Mouse (Mus musculus) MEL (cell line): ENCODE data around the gene Tfam.

Experiments used
- CHD2 ChIP-seq: IDR thresholded peaks from 2 replicates; pipeline ENCODE4 v1.6.1; 2011; ENCODE audit warnings: low read length, improper control_type of control experiment
- CTCF ChIP-seq, 3 experiments: IDR thresholded peaks in 2 of 3; conservative IDR thresholded peaks in 1 of 3; 2 replicates each; pipeline ENCODE4 v1.5.1; 2011 to 2012; ENCODE audit warnings: low read length in 3 of 3, low read depth in 2 of 3, mild to moderate bottlenecking in 2 of 3, improper control_type of control experiment in 1 of 3, inconsistent platforms in 1 of 3, mixed read lengths in 1 of 3, moderate library complexity in 1 of 3; ENCODE audit not compliant: control insufficient read depth in 1 of 3, insufficient read depth in 1 of 3, poor library complexity in 1 of 3, severe bottlenecking in 1 of 3
- E2F4 ChIP-seq: IDR thresholded peaks from 2 replicates; pipeline ENCODE4 v1.6.1; 2011; ENCODE audit warnings: low read depth, low read length, improper control_type of control experiment, borderline replicate concordance
- MAFK ChIP-seq: IDR thresholded peaks from 2 replicates; pipeline ENCODE4 v1.6.1; 2011; ENCODE audit warnings: low read depth, mild to moderate bottlenecking, low read length, improper control_type of control experiment, borderline replicate concordance
- MAZ ChIP-seq: IDR thresholded peaks from 2 replicates; pipeline ENCODE4 v1.6.1; 2012; ENCODE audit warnings: low read depth, mild to moderate bottlenecking, inconsistent platforms, low read length, improper control_type of control experiment
- MXI1 ChIP-seq: IDR thresholded peaks from 2 replicates; pipeline ENCODE4 v1.6.1; 2011; ENCODE audit warnings: mild to moderate bottlenecking, low read depth, low read length, improper control_type of control experiment
- POLR2A ChIP-seq, 2 experiments: IDR thresholded peaks; 2 replicates each; pipeline ENCODE4 v1.6.1; 2011 to 2012; ENCODE audit warnings: low read length in 2 of 2, mild to moderate bottlenecking in 2 of 2, control low read depth in 1 of 2, improper control_type of control experiment in 1 of 2, low read depth in 1 of 2, moderate library complexity in 1 of 2; ENCODE audit not compliant: control insufficient read depth in 1 of 2, insufficient read depth in 1 of 2, poor library complexity in 1 of 2
- RAD21 ChIP-seq: IDR thresholded peaks from 2 replicates; pipeline ENCODE4 v1.6.1; 2011; ENCODE audit warnings: mild to moderate bottlenecking, low read depth, low read length, improper control_type of control experiment
- UBTF ChIP-seq: IDR thresholded peaks from 2 replicates; pipeline ENCODE4 v1.6.1; 2012; ENCODE audit warnings: low read depth, mild to moderate bottlenecking, inconsistent platforms, low read length, improper control_type of control experiment, moderate library complexity, borderline replicate concordance; ENCODE audit not compliant: insufficient read depth
- USF1 ChIP-seq: IDR thresholded peaks from 2 replicates; pipeline ENCODE4 v1.6.1; 2014; ENCODE audit warnings: low read depth, mild to moderate bottlenecking, inconsistent platforms, low read length, improper control_type of control experiment, moderate library complexity
- ZNF384 ChIP-seq: IDR thresholded peaks from 2 replicates; pipeline ENCODE4 v1.6.1; 2012; ENCODE audit warnings: low read depth, mild to moderate bottlenecking, inconsistent platforms, low read length, improper control_type of control experiment

DNA sequence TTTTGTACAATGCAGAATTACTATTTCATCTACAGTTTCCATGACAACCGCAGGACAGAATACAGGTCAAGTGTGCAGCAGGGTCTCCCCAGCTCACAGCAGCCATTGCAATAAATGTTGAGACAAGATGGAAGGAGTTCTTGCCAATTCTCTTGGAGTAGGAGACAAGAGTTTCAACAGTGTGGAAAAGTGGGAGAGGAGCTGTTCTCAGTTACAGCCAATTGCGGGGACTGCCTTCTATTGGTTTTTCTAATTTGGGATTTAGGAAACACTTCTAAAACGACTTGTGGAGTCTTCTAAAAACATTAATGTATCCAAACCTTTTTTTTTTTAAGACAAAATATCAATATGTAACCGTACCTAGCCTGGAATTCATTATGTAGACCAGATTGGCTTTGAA, 27.0 kb upstream of the Tfam start:
- TF ChIP-seq MAZ (no peak), USF1 (no peak), E2F4 (no peak), MAFK (no peak), UBTF (no peak), POLR2A (IDR thresholded peaks at IDR 0.05; ENCODE audit: control insufficient read depth in 1 of 2, insufficient read depth in 1 of 2, low read depth in 1 of 2, low read length in 2 of 2, poor library complexity in 1 of 2) (no peak), CTCF (IDR thresholded peaks at IDR 0.05 in 2 of 3, conservative IDR thresholded peaks at IDR 0.05 in 1 of 3; ENCODE audit: control insufficient read depth in 1 of 3, insufficient read depth in 1 of 3, low read depth in 2 of 3, low read length in 3 of 3, poor library complexity in 1 of 3, severe bottlenecking in 1 of 3) (no peak), ZNF384 (no peak), MXI1 (no peak), RAD21 (no peak), CHD2 (no peak)
